In the genomic region with DNA sequence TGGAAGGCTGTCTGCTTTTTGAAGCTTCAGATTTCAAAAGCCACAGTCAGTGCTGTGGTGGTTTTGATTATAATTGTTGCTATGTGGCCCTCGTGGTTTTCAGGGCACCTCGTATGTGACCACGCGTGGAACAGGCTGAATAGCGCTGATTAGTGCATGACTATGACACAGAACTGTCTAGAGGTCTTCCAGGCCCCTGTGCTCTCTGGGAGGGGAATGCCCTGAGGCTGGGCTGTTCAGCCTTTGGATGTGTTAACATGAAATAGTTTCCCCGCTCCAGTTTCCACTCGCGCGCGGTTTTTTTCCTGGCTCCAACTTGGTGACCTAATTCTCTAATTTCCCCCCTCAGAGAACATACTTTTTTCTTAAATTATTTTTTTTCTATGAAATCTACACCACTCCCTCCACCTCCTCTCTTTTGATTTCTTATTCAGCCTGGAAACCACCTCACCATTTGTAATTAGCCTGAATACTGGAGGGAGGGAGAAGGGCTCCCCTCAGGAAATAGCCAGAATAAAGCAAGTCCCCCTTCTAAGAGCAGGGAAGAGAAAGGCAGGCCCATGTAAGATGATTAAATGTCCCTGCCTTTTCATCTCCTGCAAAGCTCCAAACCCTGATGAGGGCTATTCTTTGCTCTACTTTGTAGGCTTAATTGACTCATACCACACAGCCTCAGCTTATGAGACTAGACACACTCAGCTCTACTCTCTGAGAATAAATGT, we compare ENCODE assay signal across 9 mouse cellular contexts.
DNase-seq lines count a peak whose midpoint lies in the region; ATAC-seq lines count a peak whose summit lies in the region.
"Had no signal": no experiment of that assay in that cellular context is flagged by ENCODE, and none has a peak within 500 bp of the region (broad histone marks: within the 10 kb centered on the region; RNA-seq: fewer than 3 reads in every experiment).

No protein-coding gene starts in this region.

- peak overlapping the region; percentile 44 for H3K27ac ChIP-seq in embryonic facial prominence, embryonic 10.5 days (replicated peaks)
- no peak overlapping the region for H3K27ac ChIP-seq in hindbrain, embryonic 16.5 days (ENCODE audit: low read depth, low read length)
- no peak overlapping the region for H3K27ac ChIP-seq in liver, embryonic 11.5 days (ENCODE audit: low read depth, low read length)
- H3K27ac ChIP-seq: lung, embryonic 15.5 days had no signal

- WGBS in embryonic facial prominence, embryonic 10.5 days = 35% methylated on average over 10 of the region's 10 CpGs
- WGBS in hindbrain, embryonic 16.5 days = 53% methylated on average over 10 of the region's 10 CpGs
- 79% methylated on average over 10 of the region's 10 CpGs for WGBS in liver, embryonic 11.5 days

- no peak overlapping the region for H3K9ac ChIP-seq in hindbrain, embryonic 16.5 days (ENCODE audit: low read depth, low read length)
- no peak overlapping the region for H3K9ac ChIP-seq in liver, embryonic 11.5 days (ENCODE audit: low read depth, low read length)
- H3K9ac ChIP-seq: lung, embryonic 15.5 days had no signal

- peak; percentile 10 to 27 for DNase-seq in kidney, postnatal 4 days
- DNase-seq in kidney, adult 9 months = no peak
- peak; percentile 55 for DNase-seq in embryonic facial prominence, embryonic 10.5 days (ENCODE audit: low spot score)
- peak; percentile 50 for DNase-seq in naive thymus-derived CD4-positive, alpha-beta T cell, adult 2 months (ENCODE audit: low read depth)
- no peak for DNase-seq in liver, embryonic 11.5 days (ENCODE audit: low spot score)
- DNase-seq in layer of hippocampus, postnatal 14 days (ENCODE audit: low spot score in 2 of 2) = no peak

- peaks cover 30% of the 10 kb centered on the region for H3K4me1 ChIP-seq in embryonic facial prominence, embryonic 10.5 days
- no peaks in the 10 kb centered on the region for H3K4me1 ChIP-seq in hindbrain, embryonic 16.5 days (ENCODE audit: control insufficient read depth, insufficient read depth, low read depth, low read length)
- H3K4me1 ChIP-seq in liver, embryonic 11.5 days (replicated peaks; ENCODE audit: control insufficient read depth, insufficient read depth, low read length) = no peaks in the 10 kb centered on the region
- H3K4me1 ChIP-seq: lung, embryonic 15.5 days had no signal

- H3K36me3 ChIP-seq in embryonic facial prominence, embryonic 10.5 days (replicated peaks) = no peaks in the 10 kb centered on the region
- H3K36me3 ChIP-seq in hindbrain, embryonic 16.5 days (ENCODE audit: control insufficient read depth, insufficient read depth, low read length) = no peaks in the 10 kb centered on the region
- H3K36me3 ChIP-seq in liver, embryonic 11.5 days (ENCODE audit: control insufficient read depth, insufficient read depth, low read length) = no peaks in the 10 kb centered on the region
- H3K36me3 ChIP-seq: lung, embryonic 15.5 days had no signal

- H3K4me2 ChIP-seq in hindbrain, embryonic 16.5 days (ENCODE audit: low read length) = 0 out of 2 replicates have a peak overlapping the region, but pooled peaks have one; percentile 16
- no peak overlapping the region for H3K4me2 ChIP-seq in liver, embryonic 11.5 days
- H3K4me2 ChIP-seq: lung, embryonic 15.5 days had no signal

- no peaks in the 10 kb centered on the region for H3K9me3 ChIP-seq in embryonic facial prominence, embryonic 10.5 days
- H3K9me3 ChIP-seq in hindbrain, embryonic 16.5 days (ENCODE audit: control insufficient read depth, low read length) = no peaks in the 10 kb centered on the region
- no peaks in the 10 kb centered on the region for H3K9me3 ChIP-seq in liver, embryonic 11.5 days (ENCODE audit: control insufficient read depth, low read length)
- H3K9me3 ChIP-seq: lung, embryonic 15.5 days had no signal

- H3K27me3 ChIP-seq in embryonic facial prominence, embryonic 10.5 days (replicated peaks; ENCODE audit: low read depth, poor library complexity, severe bottlenecking) = no peaks in the 10 kb centered on the region
- H3K27me3 ChIP-seq in hindbrain, embryonic 16.5 days (replicated peaks; ENCODE audit: control insufficient read depth, insufficient read depth, low read length) = no peaks in the 10 kb centered on the region
- H3K27me3 ChIP-seq in liver, embryonic 11.5 days (replicated peaks; ENCODE audit: control insufficient read depth, insufficient read depth, low read length) = no peaks in the 10 kb centered on the region
- H3K27me3 ChIP-seq: lung, embryonic 15.5 days had no signal

- no peak overlapping the region for H3K4me3 ChIP-seq in embryonic facial prominence, embryonic 10.5 days
- no peak overlapping the region for H3K4me3 ChIP-seq in hindbrain, embryonic 16.5 days (ENCODE audit: low read length)
- no peak overlapping the region for H3K4me3 ChIP-seq in liver, embryonic 11.5 days (ENCODE audit: low read depth, low read length)
- H3K4me3 ChIP-seq: lung, embryonic 15.5 days had no signal

- peak; percentile 69 for ATAC-seq in hindbrain, embryonic 16.5 days
- no peak for ATAC-seq in liver, embryonic 11.5 days (replicated peaks; ENCODE audit: low FRiP score)
- ATAC-seq in megakaryocyte-erythroid progenitor cell, adult 5-6 weeks (replicated peaks; ENCODE audit: low FRiP score, low TSS enrichment, poor library complexity, severe bottlenecking) = no peak

Comparison
In these comparisons a context has a peak if more than half of its experiments do, and no peak if none do; other contexts are left out.
1. DNase-seq: peak in kidney, postnatal 4 days (2 of 2), embryonic facial prominence, embryonic 10.5 days (single experiment) and naive thymus-derived CD4-positive, alpha-beta T cell, adult 2 months (single experiment); none in kidney, adult 9 months (single experiment), liver, embryonic 11.5 days (single experiment) and layer of hippocampus, postnatal 14 days (0 of 2).